Mouse (Mus musculus) CD4-positive naive resting alpha-beta T cell, adult 76 days (primary cell): Measurements from ENCODE around the gene Kmt5c. TPM values are rescaled to one million over a fixed set of nuclear protein-coding genes. Genes with fewer than 3 reads are reported as not detected.

Source experiments
- total RNA-seq: library from RNA; stranded (reverse); gene quantifications from one replicate; pipeline ENCODE4 v1.2.4, GENCODE M21; 2023

Kmt5c gene
- total RNA-seq: 61.4 TPM

DNA sequence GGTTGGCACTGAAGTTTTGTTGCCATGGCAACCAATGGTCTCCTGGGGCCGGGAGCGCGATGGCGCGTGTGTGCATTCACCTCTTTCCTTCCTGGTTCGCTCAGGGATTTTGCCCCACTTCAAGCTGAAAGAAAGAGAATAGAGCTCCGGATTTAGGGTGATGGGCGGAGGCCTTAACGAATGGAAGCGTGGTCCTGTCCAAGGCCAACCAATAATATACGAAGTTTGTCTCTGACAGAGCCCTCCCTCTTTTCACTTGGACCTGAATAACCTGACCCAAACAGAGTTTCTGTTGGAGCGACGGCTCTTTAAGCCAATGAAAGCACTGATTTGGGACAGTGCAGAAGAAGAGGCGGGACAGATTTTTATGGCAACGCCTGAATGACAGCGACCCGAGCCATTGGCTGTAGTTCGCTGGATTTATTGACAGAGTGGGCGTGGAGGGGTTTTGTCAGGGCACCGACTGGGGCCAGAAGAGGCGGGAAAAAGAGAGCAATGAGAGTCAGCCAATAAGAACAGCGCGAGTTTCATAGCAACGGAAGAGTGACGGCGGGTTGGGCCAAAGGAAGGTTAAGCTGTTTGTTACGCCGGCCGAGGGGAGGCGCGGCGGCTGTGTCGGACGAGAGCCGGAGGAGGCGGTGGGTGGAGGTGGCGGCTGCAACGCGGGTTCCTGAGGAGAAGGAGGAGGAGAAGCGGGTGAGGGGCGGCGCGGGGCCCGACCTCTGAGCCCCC is at the start of gene Kmt5c:
Kmt5c (plus strand) TSS at position 572 of the 732 bp plus-strand sequence.

DNA sequence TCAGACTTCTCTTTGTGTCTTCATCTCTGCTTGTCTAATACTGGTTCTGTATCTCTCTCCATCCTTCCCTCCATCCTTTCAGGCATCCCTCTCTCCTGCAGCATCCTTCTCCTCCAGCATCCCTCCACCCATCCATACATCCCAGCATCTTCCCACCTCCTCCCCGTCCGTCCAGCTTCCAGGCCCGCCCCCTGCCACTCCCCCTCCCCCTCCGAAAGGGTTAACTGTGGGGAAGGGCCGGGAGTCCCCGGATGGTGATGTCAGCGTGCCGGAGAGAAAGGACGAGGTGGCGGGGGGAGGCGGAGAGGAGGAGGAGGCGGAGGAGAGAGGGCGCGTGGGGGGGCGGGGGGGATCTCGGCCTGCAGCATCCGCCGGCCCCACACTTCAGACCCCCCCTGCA is 49.5 kb upstream of the Kmt5c start, which contains the start of gene Brsk1:
Brsk1 (plus strand) TSS at position 218 of the 400 bp plus-strand sequence.

DNA sequence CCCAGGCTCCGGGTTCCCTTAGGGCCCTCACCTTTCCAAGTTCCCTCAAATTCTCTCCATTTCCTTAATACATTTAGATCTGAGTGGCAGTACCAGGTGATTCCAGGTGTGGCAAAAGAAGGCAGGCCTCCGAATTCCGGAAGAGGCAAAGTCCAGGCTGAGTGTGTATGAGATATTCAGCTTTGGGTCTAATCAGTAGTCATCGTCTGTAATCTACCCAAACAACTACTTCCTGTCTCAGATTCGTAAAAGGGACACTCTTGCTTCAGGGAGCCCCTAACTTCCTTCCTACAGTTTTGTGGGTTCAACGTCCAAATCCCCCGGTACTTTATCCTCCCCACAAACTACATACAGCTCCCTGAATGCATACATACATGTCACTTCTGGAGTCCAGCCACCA is 14.7 kb upstream of the Kmt5c start, which contains the start of gene Tmem150b:
Tmem150b (minus strand) TSS at position 81 of the 400 bp plus-strand sequence.

DNA sequence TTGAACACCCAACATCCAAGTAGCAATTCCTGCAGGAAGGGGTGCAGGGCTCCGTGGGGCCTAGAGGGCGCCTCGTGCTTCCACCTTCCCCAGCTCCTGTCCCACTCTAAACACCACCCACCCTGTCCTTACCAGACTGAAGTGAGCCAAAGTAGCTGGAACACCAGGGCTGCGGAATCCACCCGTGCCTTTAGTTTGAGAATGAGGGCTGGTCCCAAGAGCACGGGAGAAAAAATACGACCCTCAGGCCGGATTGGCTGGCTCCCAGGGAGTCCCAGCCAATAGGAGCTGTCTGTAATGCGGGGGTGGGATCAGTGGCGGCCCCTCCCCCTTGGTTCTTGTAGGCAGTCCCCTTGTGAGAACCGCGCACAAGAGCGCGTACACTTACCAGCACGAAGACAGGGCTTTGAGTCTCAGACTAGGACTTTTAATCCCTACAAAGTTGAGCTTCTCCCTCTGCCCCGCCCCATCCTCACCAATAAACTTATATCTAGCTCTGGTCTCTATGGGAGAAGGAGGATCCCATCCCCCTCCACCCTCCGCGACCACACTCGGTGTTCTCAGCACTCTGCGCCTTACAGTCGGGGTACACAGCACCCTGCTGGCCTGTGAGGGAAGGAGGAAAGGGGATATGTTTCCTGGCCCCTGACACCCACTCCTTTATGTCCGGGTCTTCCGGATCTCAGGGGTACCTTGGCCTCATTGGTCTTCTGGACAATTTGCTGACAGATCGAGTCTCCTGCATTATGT is 13.1 kb downstream of the Kmt5c start, which contains the start of gene Cox6b2:
Cox6b2 (minus strand) TSS at position 274 of the 750 bp plus-strand sequence.

DNA sequence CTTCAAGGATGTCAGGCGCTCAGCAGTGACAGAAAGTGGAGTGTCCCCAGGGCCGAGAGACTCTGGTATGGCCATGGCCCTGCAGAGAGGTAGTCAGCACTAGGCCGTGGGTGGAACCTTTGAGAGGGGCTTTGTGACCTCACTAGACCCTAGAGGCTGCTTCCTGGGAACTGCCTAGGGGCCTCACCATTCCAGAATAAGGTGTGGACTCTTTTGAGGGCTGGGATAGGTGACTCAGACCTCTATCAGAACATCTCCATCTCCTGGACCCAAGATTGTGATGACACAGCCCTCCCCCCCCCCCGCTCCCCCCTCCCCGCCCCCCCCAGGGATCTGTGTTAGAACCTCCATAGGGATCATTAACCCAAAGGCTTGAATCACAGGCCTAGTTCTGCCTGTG is 31.3 kb downstream of the Kmt5c start, which contains the start of gene Fam71e2:
Fam71e2 (minus strand) TSS at position 101 of the 400 bp plus-strand sequence.

DNA sequence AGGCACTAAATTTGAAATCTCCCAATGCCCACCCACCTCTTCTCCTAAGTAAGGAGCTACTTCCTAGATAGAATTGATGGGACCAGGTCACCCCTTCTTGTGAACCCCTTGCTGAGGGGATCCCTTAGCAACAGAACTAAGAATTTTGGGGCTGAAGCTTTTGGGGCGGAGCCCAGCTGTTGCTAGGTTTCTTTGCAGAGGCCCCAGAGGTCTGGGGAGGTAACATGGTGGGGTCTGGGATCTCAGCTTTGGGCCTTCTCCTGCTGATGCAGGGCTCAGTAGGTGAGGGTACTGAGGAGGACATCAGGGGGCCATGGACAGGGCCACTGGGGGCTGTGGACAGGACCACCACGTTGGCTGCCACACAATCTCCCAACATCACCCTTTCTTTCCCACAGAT is 42.8 kb downstream of the Kmt5c start, which contains the start of the genes Il11 and Tmem190:
Il11 (minus strand) TSS at position 101 of the 400 bp plus-strand sequence.
Tmem190 (plus strand) TSS at position 179 of the 400 bp plus-strand sequence.

DNA sequence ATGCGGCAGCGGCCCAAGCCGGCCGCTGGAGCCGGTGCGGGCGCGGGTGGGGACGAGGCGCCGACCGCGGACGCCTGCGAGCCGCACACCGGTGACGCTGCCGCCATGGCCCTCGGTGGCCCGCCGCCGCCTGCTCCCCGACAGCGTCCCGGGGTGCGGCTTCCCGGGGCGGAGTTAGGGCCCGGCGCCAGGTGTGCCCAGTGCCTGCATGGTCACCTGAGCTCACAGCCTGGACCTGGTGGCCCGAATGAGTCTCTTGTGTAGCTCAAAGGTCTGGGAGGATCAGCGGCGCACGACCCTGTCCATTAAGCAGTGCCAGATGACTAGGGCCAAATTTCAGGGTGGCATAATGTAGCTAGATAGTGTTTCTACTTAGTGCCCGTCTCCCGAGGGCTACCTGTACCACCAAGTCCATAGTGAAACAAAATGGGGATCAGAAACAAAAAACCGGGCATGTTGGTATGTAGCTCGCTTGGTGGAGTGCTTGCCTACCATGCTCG is 49.6 kb downstream of the Kmt5c start, which contains the start of gene Tmem238:
Tmem238 (minus strand) TSS at position 221 of the 500 bp plus-strand sequence.

DNA sequence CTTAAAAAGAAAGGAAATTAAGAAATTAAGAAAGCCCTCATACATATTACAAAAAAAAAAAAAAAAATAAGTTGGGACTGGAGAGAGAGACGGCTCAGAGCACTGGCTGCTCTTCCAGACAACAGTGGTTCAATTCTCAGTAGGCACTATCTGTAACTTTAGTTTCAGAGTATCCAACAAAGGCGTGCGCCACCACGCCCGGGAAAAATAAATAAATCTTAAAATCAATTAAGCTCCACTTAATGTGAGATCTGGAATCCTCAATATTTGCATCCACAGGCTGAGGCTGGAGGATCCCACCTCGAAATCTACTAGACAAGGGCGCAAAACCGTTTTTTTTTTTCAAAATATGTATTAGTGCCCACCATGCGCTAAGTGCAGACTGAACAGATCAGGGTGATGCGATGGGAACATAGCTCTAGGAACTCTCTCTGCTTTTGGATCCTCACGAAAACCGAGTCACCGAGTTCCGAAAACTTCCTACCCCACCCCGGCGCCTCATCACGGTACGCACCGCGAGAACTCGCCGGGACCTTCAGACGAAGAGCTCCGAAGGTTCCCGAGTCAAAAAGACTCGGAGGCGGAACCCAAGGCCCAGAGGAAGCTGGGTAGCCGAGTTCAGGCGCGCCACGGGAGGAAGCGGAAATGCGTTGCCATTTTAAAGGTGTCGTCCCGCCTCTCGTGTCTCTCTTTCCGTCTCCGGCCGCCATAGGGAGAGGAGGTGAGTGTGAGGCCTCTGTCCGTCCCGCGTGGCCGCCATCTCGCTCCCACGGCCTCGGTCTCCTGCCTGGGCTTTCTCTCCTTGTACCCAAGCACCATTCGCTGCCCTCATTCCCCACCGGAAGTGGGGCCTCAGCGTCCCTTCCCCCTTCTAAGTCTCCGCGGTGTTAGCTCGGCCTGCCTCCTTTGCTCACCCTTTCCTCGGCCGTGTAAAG is 52.6 kb downstream of the Kmt5c start, which contains the start of gene Rpl28:
Rpl28 (plus strand) TSS at position 597 of the 935 bp plus-strand sequence.

Other genes with a start within 250 kb of the Kmt5c start
- gene Ppp1r12c, start 238.4 kb upstream of the Kmt5c start, total RNA-seq: 302 TPM
- gene Tnnt1, start 223.7 kb upstream of the Kmt5c start, total RNA-seq: 8.4 TPM
- gene Tnni3, start 215.9 kb upstream of the Kmt5c start, total RNA-seq: 1.0 TPM
- gene Dnaaf3, start 207.7 kb upstream of the Kmt5c start, total RNA-seq: 0.26 TPM
- not detected for gene Syt5, start 192.6 kb upstream of the Kmt5c start, total RNA-seq
- gene Ptprh, start 136.1 kb upstream of the Kmt5c start, total RNA-seq: not detected
- 51.6 TPM for gene Tmem86b, start 108.7 kb upstream of the Kmt5c start, total RNA-seq
- 282 TPM for gene Ppp6r1, start 81.1 kb upstream of the Kmt5c start, total RNA-seq
- gene Hspbp1, start 55.0 kb upstream of the Kmt5c start, total RNA-seq: 71.8 TPM
- gene Brsk1, start 49.5 kb upstream of the Kmt5c start, total RNA-seq: not detected
- 0.76 TPM for gene Tmem150b, start 14.9 kb upstream of the Kmt5c start, total RNA-seq
- 1.9 TPM for gene Cox6b2, start 13.0 kb downstream of the Kmt5c start, total RNA-seq
- not detected for gene Fam71e2, start 31.2 kb downstream of the Kmt5c start, total RNA-seq
- gene Il11, start 42.7 kb downstream of the Kmt5c start, total RNA-seq: not detected
- gene Tmem190, start 42.8 kb downstream of the Kmt5c start, total RNA-seq: not detected
- 1.7 TPM for gene Tmem238, start 49.5 kb downstream of the Kmt5c start, total RNA-seq
- gene Rpl28, start 52.8 kb downstream of the Kmt5c start, total RNA-seq: 1,948 TPM
- gene Ube2s, start 72.5 kb downstream of the Kmt5c start, total RNA-seq: 177 TPM
- 0.44 TPM for gene Shisa7, start 104.6 kb downstream of the Kmt5c start, total RNA-seq
- 5.8 TPM for gene Isoc2b, start 130.1 kb downstream of the Kmt5c start, total RNA-seq
- gene Isoc2a, start 137.0 kb downstream of the Kmt5c start, total RNA-seq: 9.6 TPM
- gene Gm36210, start 166.4 kb downstream of the Kmt5c start, total RNA-seq: not detected
- gene Zfp628, start 175.1 kb downstream of the Kmt5c start, total RNA-seq: 42.6 TPM
- gene Nat14, start 181.9 kb downstream of the Kmt5c start, total RNA-seq: 12.2 TPM
- gene Ssc5d, start 185.7 kb downstream of the Kmt5c start, total RNA-seq: 0.38 TPM
- 0.23 TPM for gene Sbk2, start 224.3 kb downstream of the Kmt5c start, total RNA-seq
- gene Sbk3, start 231.1 kb downstream of the Kmt5c start, total RNA-seq: not detected